Mouse (Mus musculus): ENCODE measurements around the gene Zfp326.

- TF ChIP-seq CTCF (IDR thresholded peaks at IDR 0.05; ENCODE audit: borderline replicate concordance, insufficient read depth, low read length) (no peak), POLR2A (IDR thresholded peaks at IDR 0.05; ENCODE audit: low read depth, low read length) (no peak)
Observed at GRCm38 (mm10) chr5:105845041-105845440, 31.3 kb upstream of the Zfp326 start.
